Mouse (Mus musculus): ENCODE results near the gene Csnk2a2.
A peak's percentile ranks its signal among the peaks of the same experiment; 100 is the strongest.

The Csnk2a2 gene

DNA sequence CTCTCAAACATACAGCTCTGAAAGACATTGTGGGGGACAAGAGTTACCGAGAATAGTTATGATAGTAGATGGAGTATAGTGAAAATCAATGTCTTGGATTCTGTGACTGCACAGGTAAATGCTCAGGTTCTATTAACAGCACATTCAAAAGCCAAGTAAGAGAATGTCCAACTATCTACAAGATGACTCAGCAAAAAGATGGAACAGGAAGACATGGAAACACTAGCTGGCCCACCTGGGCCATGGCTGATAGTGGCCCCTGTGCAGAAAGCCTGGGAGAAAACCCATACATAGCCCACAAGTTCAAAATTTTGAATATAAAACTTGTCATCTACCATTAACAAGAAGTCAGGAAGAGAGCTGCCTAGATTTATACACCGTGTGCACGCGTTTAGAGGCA, 19.8 kb downstream of the Csnk2a2 start:
- DNase-seq: no peak

DNA sequence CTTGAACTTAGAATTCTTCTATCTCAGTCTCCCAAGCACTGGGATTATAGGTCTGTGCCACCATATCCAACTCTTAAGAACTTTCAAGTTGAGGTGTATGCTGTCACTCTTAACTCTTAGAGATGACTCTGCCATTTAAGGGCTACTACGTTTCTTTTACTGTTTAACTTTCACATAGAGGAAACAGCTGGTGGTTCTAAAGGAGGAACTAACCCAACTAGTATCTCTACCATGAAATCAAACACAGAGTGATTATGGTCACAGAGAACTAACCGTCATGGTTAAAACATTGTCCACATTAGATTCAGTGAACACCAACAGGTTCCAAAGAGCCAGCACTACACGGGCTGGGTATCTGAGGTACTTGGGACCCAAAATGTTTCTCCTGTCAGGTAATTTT, 20.8 kb downstream of the Csnk2a2 start:
- no peak for DNase-seq

DNA sequence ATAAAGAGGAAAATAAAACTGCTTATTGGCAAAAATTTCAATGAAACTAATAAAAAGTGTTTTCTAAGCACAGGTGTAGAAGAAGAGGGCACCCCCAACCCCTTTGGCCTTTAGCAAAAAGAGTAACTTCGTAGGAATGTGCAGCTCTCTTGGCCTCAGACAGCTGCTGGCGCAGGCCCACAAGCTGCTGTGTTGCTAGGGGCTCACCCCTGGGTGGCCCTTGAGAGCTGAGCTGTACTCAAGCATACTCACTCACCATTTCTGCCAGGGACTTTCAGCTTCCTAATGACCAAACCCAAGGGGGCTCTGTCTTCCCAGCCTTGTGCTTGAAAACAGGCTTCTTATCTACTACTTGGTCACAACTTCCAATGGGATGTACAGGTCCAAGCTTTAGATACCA, 23.3 kb downstream of the Csnk2a2 start:
- DNase-seq: no peak

DNA sequence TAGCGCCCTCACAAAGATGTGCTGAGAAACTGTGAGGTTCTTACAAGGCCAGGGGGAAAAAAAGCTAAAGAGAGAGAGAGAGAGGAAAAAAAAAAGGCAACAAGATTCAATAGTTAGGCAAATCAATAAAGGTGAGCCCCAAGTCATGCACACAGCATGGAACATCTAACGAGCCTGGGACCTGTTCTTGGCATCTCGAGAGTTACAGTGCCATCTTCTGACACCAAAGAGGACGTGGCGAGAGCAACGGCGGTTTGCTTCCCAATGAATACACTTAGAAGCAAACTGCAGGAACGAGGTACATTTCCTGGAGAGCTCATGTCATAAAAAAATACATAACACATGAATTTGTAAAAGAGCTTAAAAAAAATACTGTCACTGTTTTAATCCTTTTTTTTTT, 37.3 kb downstream of the Csnk2a2 start:
- DNase-seq: no peak

DNA sequence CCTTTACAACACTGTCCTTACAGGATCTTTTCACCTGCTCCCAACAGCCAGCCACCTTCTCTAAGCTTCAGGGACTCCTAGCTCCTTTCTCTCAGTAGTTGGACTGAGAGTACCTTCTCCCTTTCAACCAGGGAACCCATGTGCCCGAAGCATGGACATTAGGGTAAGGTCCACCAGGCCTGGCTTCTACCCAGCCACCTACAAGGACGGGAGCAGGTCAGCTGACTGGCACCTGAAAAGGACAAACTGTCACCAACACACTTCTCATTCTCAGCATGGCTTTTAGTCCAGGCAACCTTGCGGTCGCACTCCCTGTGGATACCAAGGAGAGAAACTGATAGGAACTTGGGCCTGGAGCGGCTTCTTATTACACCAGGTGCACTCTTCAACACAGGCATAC, 39.6 kb downstream of the Csnk2a2 start:
- DNase-seq: no peak

DNA sequence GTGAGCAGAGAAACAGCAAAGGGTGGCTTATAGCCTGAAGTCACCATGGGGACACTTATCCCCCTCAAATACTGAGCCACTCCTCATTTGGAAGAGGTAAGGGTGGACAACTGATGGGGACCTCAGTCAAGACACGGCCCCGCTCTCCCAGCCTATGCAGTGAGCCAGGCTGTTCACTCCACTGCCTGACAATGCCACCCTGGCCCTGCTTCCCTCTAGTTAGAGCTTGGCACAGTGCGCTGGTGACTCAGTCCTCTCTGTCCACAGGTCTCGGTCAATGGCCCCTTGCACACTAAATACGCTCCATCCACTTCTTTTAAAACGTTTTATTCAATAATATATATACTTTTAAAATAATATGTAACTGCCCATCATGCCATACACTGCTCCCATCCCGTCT, 42.2 kb downstream of the Csnk2a2 start:
- DNase-seq: no peak

DNA sequence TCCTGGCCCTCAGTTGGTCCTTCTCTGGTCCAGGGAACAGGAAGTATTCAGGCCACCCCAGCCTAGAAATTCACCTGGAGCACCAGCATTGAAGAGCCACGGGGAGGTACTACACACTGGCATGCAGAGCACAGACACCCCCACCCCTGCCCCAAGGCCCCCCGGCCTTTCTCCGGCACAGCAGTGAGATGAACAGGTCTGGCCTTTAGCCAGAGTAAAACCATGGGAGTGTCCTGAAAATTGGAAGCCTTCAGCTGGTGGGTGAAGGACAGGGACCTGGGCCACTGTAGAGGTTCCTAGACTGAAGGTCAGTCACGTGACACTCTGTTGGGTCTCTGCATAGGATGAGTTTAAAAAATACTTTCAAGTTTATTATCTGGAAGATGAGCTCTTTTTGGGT, 44.8 kb downstream of the Csnk2a2 start:
- no peak for DNase-seq

DNA sequence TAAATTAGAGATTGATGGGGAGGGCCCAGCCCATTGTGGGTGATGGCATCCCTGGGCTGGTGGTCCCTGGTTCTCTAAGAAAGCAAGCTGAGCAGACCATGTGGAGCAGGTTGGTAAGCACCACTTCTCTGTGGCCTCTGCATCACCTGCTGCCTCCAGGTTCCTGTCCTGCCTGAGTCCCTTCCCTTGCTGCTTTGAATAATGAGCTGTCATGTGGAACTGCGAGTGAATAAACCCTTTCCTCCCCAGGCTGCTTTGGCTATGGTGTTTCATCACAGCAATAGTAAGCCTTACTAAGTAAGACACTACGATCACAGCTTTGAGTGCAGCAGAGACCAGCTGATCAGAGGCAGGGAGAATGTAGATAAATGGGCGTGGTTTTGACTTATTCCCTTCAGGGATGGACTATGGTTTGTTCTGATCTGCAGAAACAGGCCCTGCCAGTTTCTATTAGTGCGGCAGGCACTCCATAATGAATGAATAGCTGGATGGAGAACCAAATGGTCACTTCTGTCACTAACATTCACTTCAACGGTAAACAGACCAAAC, 48.3 kb downstream of the Csnk2a2 start:
- peak; percentile 19 to 29 for DNase-seq

DNA sequence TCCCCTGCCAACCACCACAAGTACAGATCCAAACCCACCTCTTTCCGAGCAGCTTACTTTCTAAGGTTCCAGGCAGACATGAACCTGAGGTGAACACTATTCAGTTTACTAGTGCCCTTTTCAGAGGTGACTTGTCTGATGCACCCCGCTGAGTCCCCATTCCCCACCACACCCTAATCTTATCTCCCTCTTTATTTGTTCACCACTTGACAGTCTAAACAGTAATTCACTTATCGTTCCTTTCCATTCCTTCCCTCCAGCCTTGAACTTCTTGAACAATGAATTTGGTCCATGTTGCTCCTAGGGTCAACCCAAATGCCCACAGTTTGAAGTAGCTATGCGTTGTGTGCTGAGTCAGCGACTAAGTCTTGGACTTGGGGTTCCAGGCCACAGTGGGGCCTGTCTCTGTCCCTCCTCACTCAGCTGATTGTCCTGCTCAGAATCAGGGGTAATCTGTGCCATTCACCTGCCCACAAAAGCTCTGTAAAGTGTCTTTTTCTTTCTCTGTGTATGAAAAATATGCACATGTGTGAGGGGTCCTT, 49.6 kb downstream of the Csnk2a2 start:
- no peak for DNase-seq

DNA sequence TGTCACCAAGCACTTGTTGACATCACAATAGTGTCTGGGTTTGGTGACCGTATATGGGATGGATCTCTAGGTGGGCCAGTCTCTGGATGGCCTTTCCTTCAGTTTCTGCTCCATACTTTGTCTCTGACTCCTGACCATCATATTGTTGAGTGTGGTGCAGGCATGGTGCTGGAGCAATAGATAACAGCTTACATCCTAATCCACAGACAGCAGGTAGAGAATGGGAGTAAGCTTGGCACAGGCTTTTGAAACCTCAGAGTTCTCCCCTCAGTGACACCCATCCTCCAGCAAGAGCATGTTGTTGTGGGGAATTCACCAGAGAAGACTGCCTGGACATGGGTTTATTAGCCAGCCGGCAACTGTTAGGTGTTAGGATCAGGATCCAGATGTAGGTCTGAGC, 50.4 kb downstream of the Csnk2a2 start:
- no peak for DNase-seq

DNA sequence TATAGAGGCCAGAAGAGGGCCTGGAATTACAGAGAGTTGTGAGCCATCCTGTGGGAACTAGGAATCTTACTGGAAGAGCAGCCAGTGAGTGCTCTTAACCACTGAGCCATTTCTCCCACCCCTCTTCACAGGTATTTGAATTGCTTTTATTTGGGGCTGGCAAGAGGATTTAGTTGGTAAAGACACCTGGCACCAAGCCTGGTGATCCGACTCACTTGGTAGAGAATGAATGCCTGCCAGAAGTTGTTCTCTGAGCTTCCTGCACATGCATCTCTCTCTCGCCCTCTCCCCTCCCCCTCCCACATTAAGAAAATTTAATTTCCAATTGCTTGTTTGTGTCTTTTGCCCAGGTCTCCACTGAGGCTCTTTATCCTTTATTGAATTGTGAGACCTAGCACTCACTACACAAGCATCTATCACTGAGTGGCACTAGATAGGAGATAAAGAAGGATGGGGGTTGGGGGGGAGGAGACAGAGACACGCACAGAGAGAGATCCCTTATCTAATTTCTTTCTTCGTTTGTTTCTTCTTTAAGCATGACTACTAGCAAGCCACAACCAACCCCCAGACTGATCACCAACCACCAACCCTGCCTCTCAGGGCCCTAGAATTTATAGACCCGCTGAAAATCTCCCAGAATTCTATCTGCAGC, 52.4 kb downstream of the Csnk2a2 start:
- no peak for DNase-seq

DNA sequence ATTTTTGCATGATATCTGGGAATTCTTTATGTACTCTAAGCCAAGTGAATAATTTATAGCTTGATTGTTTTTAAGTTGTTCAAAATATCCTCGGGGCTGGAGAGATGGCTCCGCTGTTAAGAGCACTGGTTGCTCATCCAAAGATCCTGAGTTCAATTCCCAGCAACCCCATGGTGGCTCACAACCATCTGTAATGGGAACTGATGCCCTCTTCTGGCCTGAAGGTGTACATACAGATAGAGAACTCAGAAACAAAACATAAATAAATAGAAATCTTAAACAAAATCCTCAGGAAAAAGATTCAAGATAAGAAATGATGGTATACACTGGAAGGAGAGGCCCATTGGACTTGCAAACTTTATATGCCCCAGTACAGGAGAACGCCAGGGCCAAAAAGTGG, 53.9 kb downstream of the Csnk2a2 start:
- peak; percentile 17 to 29 for DNase-seq

DNA sequence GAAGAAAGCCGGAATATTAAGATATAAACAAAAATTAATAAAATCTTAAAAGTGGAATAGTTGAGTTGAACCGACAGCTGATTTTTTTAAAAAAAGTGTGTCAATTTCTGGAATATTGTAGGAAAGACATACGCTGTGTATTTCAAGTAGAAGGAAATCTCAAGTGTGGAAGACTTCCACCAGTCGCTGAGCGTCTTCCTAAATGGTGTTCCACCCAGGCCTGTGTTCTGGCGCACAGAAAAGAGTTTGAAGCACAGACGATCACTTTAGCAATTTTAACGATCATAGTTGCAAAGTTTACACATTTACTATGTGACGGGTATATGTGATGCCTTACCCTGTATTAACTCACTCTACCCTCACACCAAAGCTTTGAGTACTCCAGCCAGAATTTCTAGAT, 54.4 kb downstream of the Csnk2a2 start:
- DNase-seq: no peak

DNA sequence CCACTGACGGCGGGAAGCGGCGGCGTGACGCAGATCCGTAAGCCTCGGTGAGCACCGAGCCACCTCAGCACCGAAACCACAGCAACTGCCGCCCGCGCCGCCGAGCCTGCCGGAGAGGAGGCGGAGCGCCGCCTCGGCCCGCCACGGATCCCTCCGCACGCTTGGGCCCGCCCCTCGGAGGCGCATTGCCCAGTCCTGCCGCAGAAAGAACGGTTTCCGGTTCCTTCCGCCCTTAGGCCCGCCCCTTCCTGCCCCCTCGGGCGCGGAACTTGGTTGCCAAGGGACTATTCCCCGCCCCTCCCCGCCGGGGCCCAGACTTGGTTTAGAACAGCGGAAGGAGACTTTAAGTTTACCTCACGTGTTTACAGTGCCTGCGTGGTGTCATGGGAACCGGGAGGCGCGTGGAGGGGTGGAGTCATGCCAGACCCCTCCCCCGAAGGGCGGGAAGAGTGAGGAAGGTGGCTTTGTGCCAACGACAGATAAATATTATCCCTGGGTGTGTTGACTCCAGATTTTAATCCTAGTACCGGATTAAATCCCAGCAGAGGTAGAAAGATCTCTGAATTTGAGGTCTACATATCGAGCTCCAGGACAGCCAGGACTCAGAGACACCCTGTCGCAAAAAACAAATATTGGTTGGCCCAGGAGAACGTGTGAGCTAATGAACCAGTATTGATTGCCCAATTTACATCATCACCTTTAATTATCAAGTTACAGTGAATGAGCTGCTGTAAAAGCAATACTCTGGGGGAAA, 55.0 kb downstream of the Csnk2a2 start, which contains the start of gene Cfap20:
TSS of gene Cfap20 (minus strand) at position 184 of the 754 bp plus-strand sequence.
- DNase-seq: peak; percentile 100

DNA sequence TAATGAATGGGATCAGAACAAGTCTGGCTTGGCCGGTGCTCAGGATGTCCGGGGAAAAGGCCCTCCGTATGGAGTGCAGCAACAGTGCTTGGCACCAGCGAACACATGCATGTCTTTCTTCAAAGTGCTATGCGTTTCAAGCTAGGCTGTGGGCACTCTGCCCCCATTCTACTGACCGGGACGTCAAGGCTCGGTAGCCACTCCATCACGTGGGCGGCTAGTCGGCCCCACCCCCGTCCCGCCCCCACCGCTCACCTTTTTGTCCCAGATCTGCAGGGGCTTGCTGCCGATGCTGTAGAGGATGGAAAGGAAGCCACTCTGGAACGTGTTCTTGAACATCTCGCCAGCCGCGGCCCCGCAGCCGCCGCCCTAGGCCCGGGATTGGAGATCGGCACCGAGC, 55.6 kb downstream of the Csnk2a2 start:
- no peak for DNase-seq

DNA sequence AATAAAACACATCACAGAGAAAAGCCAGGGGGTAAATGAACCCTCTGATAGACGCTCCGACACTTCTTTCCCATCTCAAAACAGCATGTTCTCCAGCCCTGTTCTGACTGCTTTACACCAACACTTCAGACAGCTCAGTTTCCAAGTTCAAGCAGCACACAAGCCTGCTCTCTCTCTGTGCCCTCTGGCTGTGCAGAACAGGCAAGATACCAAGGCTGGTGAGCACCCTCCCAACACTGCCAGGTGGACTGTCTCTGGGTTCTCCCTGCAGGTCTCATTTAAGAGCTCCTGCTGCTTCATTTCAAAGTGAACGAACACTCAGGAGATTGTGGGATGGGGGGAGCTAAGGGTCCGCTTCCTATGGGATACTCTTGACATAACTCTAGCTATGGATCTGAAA, 56.7 kb downstream of the Csnk2a2 start:
- DNase-seq: no peak

DNA sequence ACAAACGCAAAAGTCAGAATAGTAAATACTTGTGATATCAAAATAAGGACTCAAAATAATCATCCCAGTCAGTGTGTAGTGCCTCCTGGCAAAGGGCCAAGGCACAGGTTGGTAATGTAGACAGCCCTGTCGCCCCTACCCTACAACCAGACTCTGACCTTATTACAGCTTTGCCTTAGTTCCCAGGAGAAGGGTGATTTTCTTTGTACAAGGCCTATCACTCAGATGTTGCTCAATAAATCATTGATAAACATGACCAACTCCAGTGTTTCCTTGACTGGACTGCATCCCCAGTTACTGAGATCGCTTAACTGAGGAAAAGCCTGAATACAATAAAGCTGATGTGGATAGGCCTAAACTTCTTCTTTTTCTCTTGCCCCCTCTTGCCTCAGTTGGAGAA, 57.4 kb downstream of the Csnk2a2 start:
- DNase-seq: no peak

DNA sequence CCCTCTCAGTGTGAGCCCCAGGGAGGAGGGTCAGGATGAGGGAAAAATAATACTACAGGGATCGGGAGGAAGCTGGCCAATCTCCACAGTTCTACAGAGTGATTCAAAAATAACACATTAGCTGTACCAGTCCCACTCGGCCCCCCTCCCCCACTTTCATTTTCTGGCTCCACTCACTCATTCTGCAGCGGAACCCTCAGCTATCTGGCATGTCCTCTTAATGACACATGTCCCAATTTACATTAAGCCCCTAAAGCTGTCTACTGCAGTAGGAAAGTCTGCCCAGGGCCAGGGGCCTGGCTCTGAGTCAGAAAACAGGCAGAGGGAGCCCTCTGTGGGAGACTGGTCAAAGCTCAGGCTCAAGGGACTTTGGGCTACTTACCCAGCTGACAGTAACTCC, 59.9 kb downstream of the Csnk2a2 start:
- no peak for DNase-seq

DNA sequence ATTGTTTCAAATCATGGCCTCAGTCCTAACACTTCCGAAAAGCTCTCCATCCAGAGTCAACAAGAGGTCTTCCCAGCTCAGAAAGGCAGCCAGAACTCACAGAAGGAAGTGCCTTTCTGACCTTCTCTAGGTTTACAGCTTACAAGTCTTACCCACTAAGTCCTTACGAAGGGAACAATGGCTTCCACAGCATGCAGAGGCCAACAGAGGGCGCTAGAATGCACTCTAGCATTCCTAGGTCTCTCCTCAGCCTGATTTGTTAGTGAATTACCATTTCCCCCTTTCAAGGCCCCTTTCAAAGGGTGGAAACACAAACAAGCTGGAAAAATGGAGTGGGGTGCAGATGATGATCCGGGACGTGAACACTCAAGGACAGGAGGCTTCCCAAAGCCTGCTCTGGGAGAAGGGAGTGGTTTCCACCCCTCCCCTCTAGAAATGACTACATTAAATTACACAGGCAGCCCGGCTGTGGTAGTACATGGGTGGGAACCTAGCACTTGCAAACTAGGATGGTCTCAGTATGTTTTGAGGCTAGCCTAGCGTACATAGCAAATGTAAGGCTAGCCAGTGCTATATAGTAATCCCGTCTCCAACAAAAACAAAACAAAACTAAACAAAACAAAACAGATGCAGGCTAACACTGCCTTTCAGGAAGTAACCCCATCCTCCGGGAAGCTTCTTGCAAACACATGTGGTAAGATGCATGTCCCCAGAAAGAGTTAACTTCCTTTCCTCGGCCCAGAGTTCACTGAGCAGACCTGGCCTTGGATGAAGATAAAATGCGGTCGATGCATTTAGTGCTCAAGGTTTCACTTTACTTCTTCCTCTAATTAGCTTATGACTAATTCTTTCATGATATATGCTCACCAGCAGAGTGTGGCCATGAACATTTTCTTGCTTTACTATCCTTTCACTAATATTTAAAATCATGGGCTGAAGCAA, 62.0 kb downstream of the Csnk2a2 start:
- DNase-seq: peak; percentile 76 to 78

DNA sequence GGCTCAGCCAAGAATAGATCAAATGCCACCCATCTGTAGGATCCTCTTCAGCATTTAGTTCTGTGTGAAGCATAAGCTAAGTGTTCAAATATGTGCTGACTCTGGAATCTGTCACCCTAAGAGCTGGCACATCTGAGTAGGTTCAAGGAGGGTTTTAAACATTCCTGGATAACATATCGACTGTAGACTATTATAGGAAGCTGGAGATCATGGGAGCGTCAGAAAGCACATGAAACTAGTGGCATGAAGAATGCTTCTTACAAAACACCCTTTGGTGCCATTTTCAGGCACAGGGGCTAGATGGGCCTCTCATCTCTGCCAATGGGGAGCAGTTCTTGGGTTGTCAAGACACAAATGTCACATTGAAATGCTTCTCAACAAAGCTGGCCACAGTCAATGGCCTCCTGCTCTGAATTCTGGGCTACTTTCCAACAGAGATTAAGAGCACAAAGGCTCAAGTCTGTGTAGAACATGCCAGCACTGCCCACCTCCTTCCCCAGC, 63.0 kb downstream of the Csnk2a2 start:
- no peak for DNase-seq

DNA sequence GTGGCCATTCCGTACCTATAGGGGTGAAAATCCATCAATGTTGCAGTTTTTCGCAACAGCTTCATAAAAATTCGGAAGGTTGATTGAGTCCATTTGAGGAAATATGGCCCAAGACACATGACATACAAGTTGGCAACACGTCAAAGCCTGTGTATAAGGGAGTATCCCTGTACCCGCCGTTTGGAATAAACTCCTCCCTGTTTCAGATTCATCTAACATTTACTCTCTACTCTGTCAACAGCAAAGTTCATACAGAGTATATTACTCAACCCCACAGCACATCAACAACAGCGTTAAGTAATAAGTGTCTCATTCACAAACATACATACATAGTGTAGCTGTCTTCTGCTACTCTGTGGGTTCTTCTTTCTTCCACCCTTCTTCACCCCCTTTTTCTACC, 65.2 kb downstream of the Csnk2a2 start:
- no peak for DNase-seq

DNA sequence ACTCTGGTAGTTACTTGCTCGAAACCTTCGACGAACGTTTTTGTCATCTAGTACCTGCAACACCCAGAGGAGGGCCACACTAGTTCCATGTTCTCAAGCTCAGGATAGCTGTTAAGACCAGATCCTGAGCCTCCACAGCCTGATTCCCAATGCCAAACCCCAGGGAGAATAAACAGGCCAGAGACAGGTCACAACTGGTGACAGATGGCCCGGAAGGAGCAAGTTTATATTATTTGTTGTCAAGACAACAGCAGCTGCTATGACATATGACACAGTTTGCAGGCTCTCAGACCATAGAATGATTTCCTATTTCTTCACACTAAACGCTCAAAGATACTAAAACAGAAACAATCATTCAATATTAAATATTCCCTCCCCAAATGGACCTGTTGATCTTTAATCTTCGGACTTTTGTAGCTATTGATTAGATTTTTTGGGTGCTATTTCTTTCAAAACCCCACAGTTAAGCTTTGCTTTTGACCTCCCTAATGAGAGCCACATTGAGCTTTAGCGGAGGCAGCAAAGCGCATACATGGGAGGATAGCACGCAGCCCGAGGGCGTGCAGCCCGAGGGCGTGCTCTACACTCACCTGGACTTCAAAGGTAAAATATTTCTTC, 67.5 kb downstream of the Csnk2a2 start:
- no peak for DNase-seq

Data from B cell, adult 2 months (primary cell).